Mouse (Mus musculus) layer of hippocampus, adult 8-10 months (tissue): ENCODE measurements around the gene Fam69a. TPM values are rescaled to one million over a fixed set of nuclear protein-coding genes. Genes with fewer than 3 reads are reported as not detected.

ENCODE experiments used
- DNase-seq, 2 experiments: peaks; one replicate each; pipeline ENCODE4 v3.0.0; 2022; ENCODE audit warnings: low spot score in 2 of 2
- total RNA-seq, 4 experiments: library from RNA; stranded (reverse); gene quantifications; 2 replicates each; pipeline ENCODE4 v1.2.4; 2022

Gene Fam69a
- total RNA-seq, 4 experiments from 2014 or later, result 32.3 to 39.6 (median 35.2) TPM

DNA sequence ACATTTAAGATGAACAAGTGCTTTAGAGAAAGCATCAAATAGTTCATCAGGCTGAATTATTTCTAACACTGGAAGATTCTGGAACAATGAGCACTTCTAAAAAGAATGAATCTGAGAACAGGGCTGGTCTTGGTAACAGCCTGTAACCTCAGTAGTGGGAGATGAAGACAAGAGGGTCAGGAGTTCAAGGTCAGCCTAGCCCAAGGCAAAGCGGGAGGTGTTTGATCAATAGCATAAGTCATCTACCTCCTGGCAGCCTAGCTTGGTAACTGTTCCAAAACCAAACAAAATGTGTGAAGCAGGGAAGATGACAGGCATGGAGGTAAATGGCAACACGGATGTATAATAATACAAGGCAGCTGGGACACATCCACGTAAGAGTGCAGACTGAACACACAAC is 122.9 kb downstream of the Fam69a start:
- DNase-seq, result no peak

- no peak for DNase-seq
Measured at GRCm38 (mm10) chr5:107858963-107859362, 127.9 kb downstream of the Fam69a start.

Other genes with a start within 250 kb of the Fam69a start
- gene Ube2d2b, start 157.0 kb downstream of the Fam69a start, total RNA-seq, result not detected
- 10 to 100 TPM; 64.9 to 75.5 (median 68.0) TPM for gene Evi5, start 112.0 kb downstream of the Fam69a start, total RNA-seq
- 10 to 100 TPM; 62.0 to 75.5 (median 66.3) TPM for gene Rpl5, start 86.6 kb downstream of the Fam69a start, total RNA-seq
- 10 to 100 TPM; 52.9 to 64.2 (median 58.8) TPM for gene Mtf2, start 78.6 kb upstream of the Fam69a start, total RNA-seq
- gene Tmed5, start 145.5 kb upstream of the Fam69a start, total RNA-seq, result 10 to 100 TPM; 26.4 to 33.4 (median 30.8) TPM
- gene Ccdc18, start 145.8 kb upstream of the Fam69a start, total RNA-seq, result 1 to 10 TPM; 1.4 to 1.8 (median 1.6) TPM